Mouse (Mus musculus): ENCODE measurements around the gene Jarid2. TPM values are rescaled to one million over a fixed set of nuclear protein-coding genes. Genes with fewer than 3 reads are reported as not detected.
A peak's percentile ranks its signal among the peaks of the same experiment; 100 is the strongest.

The Jarid2 gene
- 3.1 TPM for polyA plus RNA-seq (2012; fragmentation: generic; extraction: Trizol)
- long read RNA-seq, experiment 1, full-length matches to known transcripts: 1 of 7 reads
- long read RNA-seq, experiment 1, partial matches to known transcripts: 3 of 7 reads
- long read RNA-seq, experiment 1, other reads (novel, unspliced or antisense): 3 of 7 reads
- long read RNA-seq, experiment 2, full-length matches to known transcripts: 19 of 31 reads
- long read RNA-seq, experiment 2, partial matches to known transcripts: 6 of 31 reads
- long read RNA-seq, experiment 2, other reads (novel, unspliced or antisense): 6 of 31 reads

GRCm38 (mm10) chr13:44729424-44729971 is at the start of gene Jarid2:
Gene Jarid2, plus strand, starts transcription at chr13:44729474.
- peaks cover 21% of the 10 kb centered on the region for H3K79me3 ChIP-seq (ENCODE audit: low read depth)
- peak within 1 kb of the TSS; percentile 96 for H3ac ChIP-seq (ENCODE audit: control insufficient read depth, insufficient read length, low read depth)
- H3K79me2 ChIP-seq (ENCODE audit: control insufficient read depth, insufficient read depth): peaks cover 32% of the 10 kb centered on the region
- no peaks in the 10 kb centered on the region for H3K36me3 ChIP-seq (ENCODE audit: control insufficient read depth, insufficient read depth)
- H3K4me3 ChIP-seq (ENCODE audit: insufficient read depth, poor library complexity, severe bottlenecking): peak within 1 kb of the TSS; percentile 51
- TF ChIP-seq USF1 (IDR thresholded peaks at IDR 0.05; ENCODE audit: low read depth) (no peak), MAX (IDR thresholded peaks at IDR 0.05) (no peak), CEBPB (IDR thresholded peaks at IDR 0.05; ENCODE audit: low read depth) (no peak), FOSL1 (IDR thresholded peaks at IDR 0.05; ENCODE audit: insufficient read depth, low read length, poor library complexity, severe bottlenecking) (no peak), CTCF (IDR thresholded peaks at IDR 0.05; ENCODE audit: control insufficient read depth, insufficient read depth, insufficient read length) (no peak), MYOD1 (IDR thresholded peaks at IDR 0.05; ENCODE audit: control insufficient read depth, insufficient read length, low read depth) (no peak), MYOG (IDR thresholded peaks at IDR 0.05; ENCODE audit: control insufficient read depth, extremely low read depth, insufficient read length) (no peak)
- H3K27me3 ChIP-seq (ENCODE audit: control insufficient read depth, insufficient read depth, insufficient read length): no peaks in the 10 kb centered on the region

GRCm38 (mm10) chr13:44681051-44681450 is 48.2 kb upstream of the Jarid2 start:
- Histone ChIP-seq H3K27me3 (ENCODE audit: control insufficient read depth, insufficient read depth, insufficient read length) (no peaks in the 10 kb centered on the region), H3K79me3 (ENCODE audit: low read depth) (no peaks in the 10 kb centered on the region), H3K36me3 (ENCODE audit: control insufficient read depth, insufficient read depth) (no peaks in the 10 kb centered on the region), H3K4me3 (ENCODE audit: insufficient read depth, poor library complexity, severe bottlenecking) (no peak overlapping the region), H3ac (ENCODE audit: control insufficient read depth, insufficient read length, low read depth) (no peak overlapping the region), H3K79me2 (ENCODE audit: control insufficient read depth, insufficient read depth) (no peaks in the 10 kb centered on the region)
- TF ChIP-seq USF1 (IDR thresholded peaks at IDR 0.05; ENCODE audit: low read depth) (no peak), FOSL1 (IDR thresholded peaks at IDR 0.05; ENCODE audit: insufficient read depth, low read length, poor library complexity, severe bottlenecking) (no peak), CTCF (IDR thresholded peaks at IDR 0.05; ENCODE audit: control insufficient read depth, insufficient read depth, insufficient read length) (no peak), MYOG (IDR thresholded peaks at IDR 0.05; ENCODE audit: control insufficient read depth, extremely low read depth, insufficient read length) (no peak), CEBPB (IDR thresholded peaks at IDR 0.05; ENCODE audit: low read depth) (no peak), MAX (IDR thresholded peaks at IDR 0.05) (no peak), MYOD1 (IDR thresholded peaks at IDR 0.05; ENCODE audit: control insufficient read depth, insufficient read length, low read depth) (no peak)

GRCm38 (mm10) chr13:44688140-44688539 is 41.1 kb upstream of the Jarid2 start:
- Histone ChIP-seq H3K4me3 (ENCODE audit: insufficient read depth, poor library complexity, severe bottlenecking) (no peak overlapping the region), H3K27me3 (ENCODE audit: control insufficient read depth, insufficient read depth, insufficient read length) (no peaks in the 10 kb centered on the region), H3ac (ENCODE audit: control insufficient read depth, insufficient read length, low read depth) (no peak overlapping the region), H3K79me2 (ENCODE audit: control insufficient read depth, insufficient read depth) (no peaks in the 10 kb centered on the region), H3K36me3 (ENCODE audit: control insufficient read depth, insufficient read depth) (no peaks in the 10 kb centered on the region), H3K79me3 (ENCODE audit: low read depth) (no peaks in the 10 kb centered on the region)
- TF ChIP-seq MYOG (IDR thresholded peaks at IDR 0.05; ENCODE audit: control insufficient read depth, extremely low read depth, insufficient read length): no peak

GRCm38 (mm10) chr13:44697628-44698027 is 31.6 kb upstream of the Jarid2 start:
- no peak overlapping the region for H3K4me3 ChIP-seq (ENCODE audit: insufficient read depth, poor library complexity, severe bottlenecking)
- no peak overlapping the region for H3ac ChIP-seq (ENCODE audit: control insufficient read depth, insufficient read length, low read depth)
- no peaks in the 10 kb centered on the region for H3K79me2 ChIP-seq (ENCODE audit: control insufficient read depth, insufficient read depth)
- no peaks in the 10 kb centered on the region for H3K36me3 ChIP-seq (ENCODE audit: control insufficient read depth, insufficient read depth)
- no peaks in the 10 kb centered on the region for H3K79me3 ChIP-seq (ENCODE audit: low read depth)
- TF ChIP-seq MYOD1 (IDR thresholded peaks at IDR 0.05; ENCODE audit: control insufficient read depth, insufficient read length, low read depth) (no peak), CEBPB (IDR thresholded peaks at IDR 0.05; ENCODE audit: low read depth) (no peak), MAX (IDR thresholded peaks at IDR 0.05) (no peak), MYOG (IDR thresholded peaks at IDR 0.05; ENCODE audit: control insufficient read depth, extremely low read depth, insufficient read length) (no peak), CTCF (IDR thresholded peaks at IDR 0.05; ENCODE audit: control insufficient read depth, insufficient read depth, insufficient read length) (no peak), FOSL1 (IDR thresholded peaks at IDR 0.05; ENCODE audit: insufficient read depth, low read length, poor library complexity, severe bottlenecking) (no peak), USF1 (IDR thresholded peaks at IDR 0.05; ENCODE audit: low read depth) (no peak)
- no peaks in the 10 kb centered on the region for H3K27me3 ChIP-seq (ENCODE audit: control insufficient read depth, insufficient read depth, insufficient read length)

GRCm38 (mm10) chr13:44704036-44704801 is 25.1 kb upstream of the Jarid2 start:
- no peak overlapping the region for H3K4me3 ChIP-seq (ENCODE audit: insufficient read depth, poor library complexity, severe bottlenecking)

More at GRCm38 (mm10) chr13:44704036-44704801, 25.1 kb upstream of the Jarid2 start:
- no peaks in the 10 kb centered on the region for H3K79me3 ChIP-seq (ENCODE audit: low read depth)
- no peaks in the 10 kb centered on the region for H3K36me3 ChIP-seq (ENCODE audit: control insufficient read depth, insufficient read depth)
- no peaks in the 10 kb centered on the region for H3K79me2 ChIP-seq (ENCODE audit: control insufficient read depth, insufficient read depth)
- no peak for TF ChIP-seq USF1 (IDR thresholded peaks at IDR 0.05; ENCODE audit: low read depth)
- no peak for TF ChIP-seq CEBPB (IDR thresholded peaks at IDR 0.05; ENCODE audit: low read depth)
- TF ChIP-seq CTCF (IDR thresholded peaks at IDR 0.05; ENCODE audit: control insufficient read depth, insufficient read depth, insufficient read length): no peak
- TF ChIP-seq MYOG (IDR thresholded peaks at IDR 0.05; ENCODE audit: control insufficient read depth, extremely low read depth, insufficient read length): no peak
- no peak for TF ChIP-seq MYOD1 (IDR thresholded peaks at IDR 0.05; ENCODE audit: control insufficient read depth, insufficient read length, low read depth)
- TF ChIP-seq FOSL1 (IDR thresholded peaks at IDR 0.05; ENCODE audit: insufficient read depth, low read length, poor library complexity, severe bottlenecking): no peak
- no peak for TF ChIP-seq MAX (IDR thresholded peaks at IDR 0.05)
- no peak overlapping the region for H3ac ChIP-seq (ENCODE audit: control insufficient read depth, insufficient read length, low read depth)
- H3K27me3 ChIP-seq (ENCODE audit: control insufficient read depth, insufficient read depth, insufficient read length): no peaks in the 10 kb centered on the region
